ENCODE assay signal across 10 mouse cellular contexts in the genomic region with DNA sequence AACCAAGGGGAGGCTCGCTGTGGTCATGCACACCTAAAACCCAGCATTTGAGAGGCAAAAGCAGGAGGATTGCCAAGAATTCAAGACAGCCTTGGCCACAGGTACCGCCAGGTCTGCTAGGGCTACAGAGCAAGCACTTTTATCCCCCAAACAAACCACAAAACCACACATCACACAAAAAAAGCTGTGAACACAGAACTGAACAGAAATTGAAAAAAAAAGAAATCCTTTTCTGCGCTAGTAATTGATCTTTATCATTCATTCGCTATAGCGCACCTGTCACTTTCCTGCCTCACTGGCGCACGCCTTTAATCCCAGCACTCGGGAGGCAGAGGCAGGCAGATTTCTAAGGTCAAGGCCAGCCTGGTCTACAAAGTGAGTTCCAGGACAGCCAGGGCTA. TPM values are rescaled to one million over a fixed set of nuclear protein-coding genes. Genes with fewer than 3 reads are reported as not detected.
A peak's percentile ranks its signal among the peaks of the same experiment; 100 is the strongest.
DNase-seq lines count a peak whose midpoint lies in the region; ATAC-seq and TF ChIP-seq lines count a peak whose summit lies in the region.
"Had no signal": no experiment of that assay in that cellular context is flagged by ENCODE, and none has a peak within 500 bp of the region (broad histone marks: within the 10 kb centered on the region; RNA-seq: fewer than 3 reads in every experiment).

No protein-coding gene starts in this region.

- peak overlapping the region; percentile 96 for H3K27ac ChIP-seq in heart, adult 2 months
- no peak overlapping the region for H3K27ac ChIP-seq in heart, embryonic 12.5 days (ENCODE audit: poor library complexity, severe bottlenecking)
- peak overlapping the region; percentile 94; the same call in 1 of the 2 replicates for H3K27ac ChIP-seq in intestine, embryonic 16.5 days (ENCODE audit: low read length)
- no peak overlapping the region for H3K27ac ChIP-seq in midbrain, postnatal 0 days (ENCODE audit: low read depth, low read length)
- H3K27ac ChIP-seq: embryonic facial prominence, embryonic 12.5 days had no signal

- TF ChIP-seq POLR2A in heart, adult 2 months (IDR thresholded peaks at IDR 0.05; ENCODE audit: insufficient read depth, low read depth, low read length) = no peak
- TF ChIP-seq POLR2A in lung, adult 2 months (IDR thresholded peaks at IDR 0.05; ENCODE audit: borderline replicate concordance, extremely low read depth, low read depth, low read length) = 0 out of 2 replicates have a peak, but pooled peaks have one; percentile 7

- no peak for TF ChIP-seq CTCF in heart, adult 2 months (IDR thresholded peaks at IDR 0.05)
- no peak for TF ChIP-seq CTCF in lung, adult 2 months (IDR thresholded peaks at IDR 0.05; ENCODE audit: insufficient read depth, low read length)
- no peak for TF ChIP-seq CTCF in midbrain, postnatal 0 days (IDR thresholded peaks at IDR 0.05)

- H3K36me3 ChIP-seq in heart, adult 2 months (ENCODE audit: control insufficient read depth, insufficient read depth, low read length) = peaks cover 16% of the 10 kb centered on the region
- H3K36me3 ChIP-seq in heart, embryonic 12.5 days = peaks cover 31% of the 10 kb centered on the region
- H3K36me3 ChIP-seq in intestine, embryonic 16.5 days (ENCODE audit: control insufficient read depth, insufficient read depth, low read length) = peaks cover 13% of the 10 kb centered on the region
- H3K36me3 ChIP-seq in midbrain, postnatal 0 days (ENCODE audit: insufficient read depth, low read length) = peaks cover 17% of the 10 kb centered on the region

- H3K4me3 ChIP-seq in heart, adult 2 months = no peak overlapping the region; the same call in 1 of the 2 replicates
- H3K4me3 ChIP-seq in heart, embryonic 12.5 days = no peak overlapping the region
- no peak overlapping the region for H3K4me3 ChIP-seq in lung, adult 2 months (replicated peaks; ENCODE audit: extremely low read depth, low read depth, low read length)
- no peak overlapping the region for H3K4me3 ChIP-seq in intestine, embryonic 16.5 days (ENCODE audit: low read length)
- no peak overlapping the region for H3K4me3 ChIP-seq in midbrain, postnatal 0 days (ENCODE audit: low read depth, low read length)
- H3K4me3 ChIP-seq: embryonic facial prominence, embryonic 12.5 days had no signal

- H3K4me1 ChIP-seq in heart, adult 2 months (ENCODE audit: control insufficient read depth, insufficient read depth, low read length) = peaks cover 22% of the 10 kb centered on the region
- peaks cover 39% of the 10 kb centered on the region for H3K4me1 ChIP-seq in heart, embryonic 12.5 days (replicated peaks)
- peaks cover 17% of the 10 kb centered on the region for H3K4me1 ChIP-seq in lung, adult 2 months (ENCODE audit: control insufficient read depth, insufficient read depth, low read length)
- H3K4me1 ChIP-seq in intestine, embryonic 16.5 days (ENCODE audit: control insufficient read depth, insufficient read depth, low read length) = peaks cover 51% of the 10 kb centered on the region
- H3K4me1 ChIP-seq in midbrain, postnatal 0 days (ENCODE audit: insufficient read depth, low read length) = peaks cover 12% of the 10 kb centered on the region; the same call in 1 of the 2 replicates

- no peak overlapping the region for H3K4me2 ChIP-seq in heart, embryonic 12.5 days
- no peak overlapping the region for H3K4me2 ChIP-seq in intestine, embryonic 16.5 days (ENCODE audit: low read depth, low read length)
- no peak overlapping the region for H3K4me2 ChIP-seq in midbrain, postnatal 0 days (ENCODE audit: low read depth, low read length, poor library complexity, severe bottlenecking)
- H3K4me2 ChIP-seq: embryonic facial prominence, embryonic 12.5 days had no signal

- no peak for DNase-seq in heart, adult 2 months
- no peak for DNase-seq in lung, adult 2 months
- no peak for DNase-seq in lung, postnatal 4 days
- peak; percentile 43 to 57 for DNase-seq in CD8-positive naive resting alpha-beta T cell, adult 2 months (ENCODE audit: low read depth in 2 of 2, low spot score in 2 of 2)
- no peak for DNase-seq in urinary bladder, postnatal 25 days (ENCODE audit: low spot score)
- no peak for DNase-seq in midbrain, postnatal 0 days (ENCODE audit: low spot score)
- DNase-seq: cerebellum, adult 2 months had no signal

- no peaks in the 10 kb centered on the region for H3K27me3 ChIP-seq in heart, adult 2 months (ENCODE audit: control insufficient read depth, insufficient read depth, low read length)
- H3K27me3 ChIP-seq in heart, embryonic 12.5 days (replicated peaks) = no peaks in the 10 kb centered on the region
- no peaks in the 10 kb centered on the region for H3K27me3 ChIP-seq in intestine, embryonic 16.5 days (replicated peaks; ENCODE audit: control insufficient read depth, insufficient read depth, low read length)
- no peaks in the 10 kb centered on the region for H3K27me3 ChIP-seq in midbrain, postnatal 0 days (ENCODE audit: insufficient read depth, low read length)
- H3K27me3 ChIP-seq: embryonic facial prominence, embryonic 12.5 days had no signal

- intact Hi-C loops in heart, adult 2 months (cut with DNase I) = no loop called here

- no peak for ATAC-seq in heart, embryonic 12.5 days (ENCODE audit: insufficient number of reproducible peaks, low FRiP score)
- no peak for ATAC-seq in intestine, embryonic 16.5 days
- ATAC-seq in midbrain, postnatal 0 days (ENCODE audit: low FRiP score) = no peak

- 73% methylated on average over 8 of the region's 8 CpGs for WGBS in heart, adult 2 months
- WGBS in heart, embryonic 12.5 days = 90% methylated on average over 8 of the region's 8 CpGs
- WGBS in lung, adult 2 months = 78% methylated on average over 8 of the region's 8 CpGs
- WGBS in intestine, embryonic 16.5 days = 91% methylated on average over 8 of the region's 8 CpGs
- WGBS in midbrain, postnatal 0 days = 95% methylated on average over 8 of the region's 8 CpGs

- no peak for TF ChIP-seq EP300 in heart, adult 2 months (IDR thresholded peaks at IDR 0.05; ENCODE audit: insufficient read depth, low read depth, low read length)

- no peaks in the 10 kb centered on the region for H3K9me3 ChIP-seq in heart, embryonic 12.5 days (replicated peaks)
- H3K9me3 ChIP-seq in intestine, embryonic 16.5 days (ENCODE audit: control insufficient read depth, low read length) = no peaks in the 10 kb centered on the region
- no peaks in the 10 kb centered on the region for H3K9me3 ChIP-seq in midbrain, postnatal 0 days (ENCODE audit: low read length)
- H3K9me3 ChIP-seq: embryonic facial prominence, embryonic 12.5 days had no signal

- H3K79me2 ChIP-seq in heart, adult 2 months (replicated peaks; ENCODE audit: control insufficient read depth, insufficient read depth, low read length) = peaks cover 4% of the 10 kb centered on the region; the same call in 1 of the 2 replicates

- no peak overlapping the region for H3K9ac ChIP-seq in heart, adult 2 months (ENCODE audit: low read depth, low read length)
- H3K9ac ChIP-seq in heart, embryonic 12.5 days = no peak overlapping the region
- H3K9ac ChIP-seq in intestine, embryonic 16.5 days (ENCODE audit: low read depth, low read length) = no peak overlapping the region
- no peak overlapping the region for H3K9ac ChIP-seq in midbrain, postnatal 0 days (replicated peaks; ENCODE audit: low read length, poor library complexity, severe bottlenecking)
- H3K9ac ChIP-seq: embryonic facial prominence, embryonic 12.5 days had no signal

RNA-seq across cellular contexts. Expression of a gene that starts 5.5 kb away (rescaled TPM):
- total RNA-seq in heart, adult 2 months (2021) = 100 to 1,000 TPM; 276 to 338 TPM
- 515 and 744 TPM in 2 replicates for polyA plus RNA-seq in heart, adult 2 months (2012; rRNA removed)
- polyA plus RNA-seq in heart, embryonic 12.5 days (2016; fragmentation: Nextera tagmentation; extraction: Ambion mirVana) = 144 and 150 TPM in 2 replicates
- 687 and 806 TPM in 2 replicates for polyA plus RNA-seq in lung, adult 2 months (2012; rRNA removed)
- 146 and 152 TPM in 2 replicates for polyA plus RNA-seq in intestine, embryonic 16.5 days (2015; fragmentation: Nextera tagmentation; extraction: Ambion mirVana)
- total RNA-seq in midbrain, postnatal 0 days (2014; rRNA removed) = 145 and 222 TPM in 2 replicates
- polyA plus RNA-seq in midbrain, postnatal 0 days (2015; fragmentation: Nextera tagmentation; extraction: Ambion mirVana) = 108 and 116 TPM in 2 replicates

RNA-seq across cellular contexts. Expression of a gene that starts 13.5 kb away (rescaled TPM):
- total RNA-seq in heart, adult 2 months (2021) = 1 to 10 TPM; 1.8 to 2.8 TPM
- polyA plus RNA-seq in heart, adult 2 months (2012; rRNA removed) = not detected in 2 replicates
- 1.6 and 2.4 TPM in 2 replicates for polyA plus RNA-seq in heart, embryonic 12.5 days (2016; fragmentation: Nextera tagmentation; extraction: Ambion mirVana)
- polyA plus RNA-seq in lung, adult 2 months (2012; rRNA removed) = not detected in 2 replicates
- polyA plus RNA-seq in intestine, embryonic 16.5 days (2015; fragmentation: Nextera tagmentation; extraction: Ambion mirVana) = 0.45 and 0.97 TPM in 2 replicates
- not detected in 2 replicates for total RNA-seq in midbrain, postnatal 0 days (2014; rRNA removed)
- polyA plus RNA-seq in midbrain, postnatal 0 days (2015; fragmentation: Nextera tagmentation; extraction: Ambion mirVana) = 0.52 TPM in 1 of 2 replicates, not detected in the other
- polyA plus RNA-seq: cerebellum, adult 2 months had no signal

RNA-seq across cellular contexts. Expression of a gene that starts 30.7 kb away (rescaled TPM):
- total RNA-seq in heart, adult 2 months (2021) = 10 to 100 TPM; 24.3 to 35.0 TPM
- polyA plus RNA-seq in heart, adult 2 months (2012; rRNA removed) = 20.1 and 21.9 TPM in 2 replicates
- 39.2 and 39.3 TPM in 2 replicates for polyA plus RNA-seq in heart, embryonic 12.5 days (2016; fragmentation: Nextera tagmentation; extraction: Ambion mirVana)
- 18.3 and 21.3 TPM in 2 replicates for polyA plus RNA-seq in lung, adult 2 months (2012; rRNA removed)
- 23.1 and 24.4 TPM in 2 replicates for polyA plus RNA-seq in intestine, embryonic 16.5 days (2015; fragmentation: Nextera tagmentation; extraction: Ambion mirVana)
- 13.2 and 16.2 TPM in 2 replicates for total RNA-seq in midbrain, postnatal 0 days (2014; rRNA removed)
- 29.4 and 32.0 TPM in 2 replicates for polyA plus RNA-seq in midbrain, postnatal 0 days (2015; fragmentation: Nextera tagmentation; extraction: Ambion mirVana)

RNA-seq across cellular contexts. Expression of a gene that starts 33.2 kb away (rescaled TPM):
- 1 to 10 TPM; 1.3 to 2.4 TPM for total RNA-seq in heart, adult 2 months (2021)
- 2.1 and 3.1 TPM in 2 replicates for polyA plus RNA-seq in heart, adult 2 months (2012; rRNA removed)
- 9.2 and 9.5 TPM in 2 replicates for polyA plus RNA-seq in heart, embryonic 12.5 days (2016; fragmentation: Nextera tagmentation; extraction: Ambion mirVana)
- 0.27 and 0.44 TPM in 2 replicates for polyA plus RNA-seq in lung, adult 2 months (2012; rRNA removed)
- polyA plus RNA-seq in intestine, embryonic 16.5 days (2015; fragmentation: Nextera tagmentation; extraction: Ambion mirVana) = 2.0 and 2.1 TPM in 2 replicates
- total RNA-seq in midbrain, postnatal 0 days (2014; rRNA removed) = 21.5 and 32.7 TPM in 2 replicates
- polyA plus RNA-seq in midbrain, postnatal 0 days (2015; fragmentation: Nextera tagmentation; extraction: Ambion mirVana) = 16.3 and 21.0 TPM in 2 replicates

RNA-seq across cellular contexts. Expression of a gene that starts 37.7 kb away (rescaled TPM):
- total RNA-seq in heart, adult 2 months (2021) = 10 to 100 TPM; 24.7 to 25.3 TPM
- polyA plus RNA-seq in heart, adult 2 months (2012; rRNA removed) = 25.2 and 39.9 TPM in 2 replicates
- polyA plus RNA-seq in heart, embryonic 12.5 days (2016; fragmentation: Nextera tagmentation; extraction: Ambion mirVana) = 5.1 and 5.2 TPM in 2 replicates
- polyA plus RNA-seq in lung, adult 2 months (2012; rRNA removed) = 20.6 and 34.4 TPM in 2 replicates
- 4.8 TPM in 2 replicates for polyA plus RNA-seq in intestine, embryonic 16.5 days (2015; fragmentation: Nextera tagmentation; extraction: Ambion mirVana)
- 38.0 and 52.9 TPM in 2 replicates for total RNA-seq in midbrain, postnatal 0 days (2014; rRNA removed)
- 3.2 TPM in 2 replicates for polyA plus RNA-seq in midbrain, postnatal 0 days (2015; fragmentation: Nextera tagmentation; extraction: Ambion mirVana)

Comparison
In these comparisons a context has a peak if more than half of its experiments do, and no peak if none do; other contexts are left out.
1. H3K27ac ChIP-seq: peak in heart, adult 2 months (single experiment) and intestine, embryonic 16.5 days (single experiment); none in heart, embryonic 12.5 days (single experiment) and midbrain, postnatal 0 days (single experiment).
2. DNase-seq: peak in CD8-positive naive resting alpha-beta T cell, adult 2 months (2 of 2); none in heart, adult 2 months (0 of 2), lung, adult 2 months (single experiment), lung, postnatal 4 days (0 of 2), urinary bladder, postnatal 25 days (single experiment) and midbrain, postnatal 0 days (single experiment).